Mouse (Mus musculus): Measurements from ENCODE around the gene Id1.

DNA sequence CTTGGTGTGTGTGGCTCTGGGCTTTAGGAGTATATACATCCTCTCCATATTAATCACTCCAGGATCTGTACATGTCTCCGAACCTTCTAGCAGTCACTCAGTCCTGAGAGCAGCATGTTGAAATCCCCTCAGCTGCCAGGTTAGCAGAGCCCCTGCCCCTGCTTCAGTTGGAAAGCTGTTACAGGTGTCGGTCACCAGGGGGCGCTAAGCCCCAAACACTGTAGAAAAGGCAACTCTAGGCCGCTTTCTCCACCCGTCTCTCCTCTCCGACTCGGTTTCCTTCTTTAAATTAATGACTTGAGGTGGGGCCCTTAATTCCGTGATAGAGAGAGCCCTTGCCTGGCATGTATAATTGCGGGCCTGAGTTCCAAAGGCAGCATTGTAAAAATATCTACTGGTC, 42.8 kb upstream of the Id1 start:
- TF ChIP-seq POLR2A (IDR thresholded peaks at IDR 0.05; ENCODE audit: borderline replicate concordance, low read depth, low read length) (no peak), CTCF (IDR thresholded peaks at IDR 0.05; ENCODE audit: low read depth, low read length) (peak; percentile 98)
